Mouse (Mus musculus): ENCODE data around the gene Prss16. TPM values are rescaled to one million over a fixed set of nuclear protein-coding genes. Genes with fewer than 3 reads are reported as not detected.

The Prss16 gene
- polyA plus RNA-seq, 2 experiments = 0.51 to 1.1 TPM

- ATAC-seq (ENCODE audit: low FRiP score, low read depth) (no peak), DNase-seq (ENCODE audit: low spot score) (no peak)
- Histone ChIP-seq H3K27ac (replicated peaks; ENCODE audit: low read depth, low read length) (peak overlapping the region; percentile 75), H3K9ac (ENCODE audit: low read depth, low read length, severe bottlenecking) (peak overlapping the region; percentile 57), H3K9me3 (ENCODE audit: control insufficient read depth, low read length) (no peaks in the 10 kb centered on the region), H3K36me3 (ENCODE audit: control insufficient read depth, insufficient read depth, low read length) (no peaks in the 10 kb centered on the region), H3K4me3 (replicated peaks; ENCODE audit: low read length) (peak overlapping the region; percentile 40), H3K4me2 (replicated peaks; ENCODE audit: low read depth, low read length, severe bottlenecking) (peak overlapping the region; percentile 56), H3K27me3 (ENCODE audit: control insufficient read depth, insufficient read depth, low read length) (no peaks in the 10 kb centered on the region), H3K4me1 (ENCODE audit: control insufficient read depth, insufficient read depth, low read length) (peaks cover 8% of the 10 kb centered on the region)
- WGBS = 2% methylated on average over 9 of the region's 14 CpGs
- no peak for TF ChIP-seq POLR2A (IDR thresholded peaks at IDR 0.05; ENCODE audit: borderline replicate concordance, extremely low read depth, insufficient read depth, insufficient read length)
Measured at GRCm38 (mm10) chr13:22034443-22035266, 25.1 kb upstream of the Prss16 start.

DNA sequence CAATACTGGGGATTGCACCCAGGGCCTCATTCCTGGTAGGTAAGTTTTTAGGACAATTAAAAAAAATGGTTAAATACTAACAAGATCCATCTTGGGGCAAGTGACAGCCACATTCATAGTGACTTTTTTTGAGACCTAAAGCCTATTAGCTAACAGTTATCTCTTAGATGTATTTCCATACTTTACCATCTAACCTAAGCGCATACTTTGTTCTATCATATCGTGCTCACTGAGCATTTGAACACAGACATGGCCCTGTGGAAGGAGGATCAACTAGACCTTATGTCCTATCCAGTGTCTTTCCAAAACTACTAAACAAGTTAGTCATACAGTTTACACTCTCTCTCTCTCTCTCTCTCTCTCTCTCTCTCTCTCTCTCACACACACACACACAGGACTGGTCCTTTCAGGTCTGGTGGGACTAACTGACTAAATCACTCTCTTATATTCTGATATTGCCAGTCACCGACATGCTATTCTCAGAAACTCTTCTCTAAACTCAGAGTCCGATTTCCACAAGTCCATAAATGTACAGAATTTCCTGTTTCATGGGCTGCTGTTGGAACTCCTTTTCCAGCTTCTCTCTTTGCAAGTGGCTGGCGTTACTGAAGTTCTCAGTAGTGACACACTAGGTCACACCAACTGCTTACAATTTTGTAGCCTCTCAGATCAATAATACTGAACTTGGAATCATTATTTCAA, 24.4 kb upstream of the Prss16 start:
- ATAC-seq (ENCODE audit: low FRiP score, low read depth) = no peak
- 40% methylated on average over 5 of the region's 5 CpGs for WGBS

DNA sequence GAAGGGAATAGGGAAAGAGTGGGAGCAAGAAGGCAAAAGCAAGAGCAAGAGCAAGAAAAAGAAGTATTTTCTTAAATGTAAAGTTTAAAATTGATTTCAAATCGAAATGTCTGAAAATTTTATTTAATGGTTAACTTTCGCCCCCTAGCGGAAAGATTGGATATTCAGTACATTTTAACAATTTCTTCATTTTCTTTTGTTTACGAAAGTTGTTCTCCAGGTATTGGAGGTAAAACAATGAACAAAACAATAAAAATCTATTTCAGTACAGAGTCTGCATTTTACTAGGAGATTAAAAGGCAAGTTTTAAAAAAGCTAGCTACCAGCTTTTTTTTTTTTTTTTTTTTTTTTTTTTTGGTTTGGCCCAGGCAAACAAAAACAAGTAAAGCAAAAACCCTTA, 21.0 kb upstream of the Prss16 start:
- WGBS = 14% methylated on average over 4 of the region's 4 CpGs
- Histone ChIP-seq H3K4me2 (replicated peaks; ENCODE audit: low read depth, low read length, severe bottlenecking) (no peak overlapping the region), H3K27ac (replicated peaks; ENCODE audit: low read depth, low read length) (no peak overlapping the region), H3K4me1 (ENCODE audit: control insufficient read depth, insufficient read depth, low read length) (peaks cover 6% of the 10 kb centered on the region; the same call in 1 of the 2 replicates), H3K36me3 (ENCODE audit: control insufficient read depth, insufficient read depth, low read length) (no peaks in the 10 kb centered on the region), H3K4me3 (replicated peaks; ENCODE audit: low read length) (no peak overlapping the region), H3K27me3 (ENCODE audit: control insufficient read depth, insufficient read depth, low read length) (no peaks in the 10 kb centered on the region), H3K9ac (ENCODE audit: low read depth, low read length, severe bottlenecking) (no peak overlapping the region), H3K9me3 (ENCODE audit: control insufficient read depth, low read length) (no peaks in the 10 kb centered on the region)
- DNase-seq (ENCODE audit: low spot score) (peak; percentile 83), ATAC-seq (ENCODE audit: low FRiP score, low read depth) (no peak)
- TF ChIP-seq POLR2A (IDR thresholded peaks at IDR 0.05; ENCODE audit: borderline replicate concordance, extremely low read depth, insufficient read depth, insufficient read length) = no peak

More for the DNA sequence above, 24.4 kb upstream of the Prss16 start:
- Histone ChIP-seq H3K9me3 (ENCODE audit: control insufficient read depth, low read length) (no peaks in the 10 kb centered on the region), H3K36me3 (ENCODE audit: control insufficient read depth, insufficient read depth, low read length) (no peaks in the 10 kb centered on the region), H3K27ac (replicated peaks; ENCODE audit: low read depth, low read length) (peak overlapping the region; percentile 75; the same call in 1 of the 2 replicates), H3K27me3 (ENCODE audit: control insufficient read depth, insufficient read depth, low read length) (no peaks in the 10 kb centered on the region), H3K4me3 (replicated peaks; ENCODE audit: low read length) (peak overlapping the region; percentile 40), H3K4me2 (replicated peaks; ENCODE audit: low read depth, low read length, severe bottlenecking) (peak overlapping the region; percentile 56), H3K9ac (ENCODE audit: low read depth, low read length, severe bottlenecking) (peak overlapping the region; percentile 57), H3K4me1 (ENCODE audit: control insufficient read depth, insufficient read depth, low read length) (peaks cover 8% of the 10 kb centered on the region)
- no peak for DNase-seq (ENCODE audit: low spot score)
- no peak for TF ChIP-seq POLR2A (IDR thresholded peaks at IDR 0.05; ENCODE audit: borderline replicate concordance, extremely low read depth, insufficient read depth, insufficient read length)

DNA sequence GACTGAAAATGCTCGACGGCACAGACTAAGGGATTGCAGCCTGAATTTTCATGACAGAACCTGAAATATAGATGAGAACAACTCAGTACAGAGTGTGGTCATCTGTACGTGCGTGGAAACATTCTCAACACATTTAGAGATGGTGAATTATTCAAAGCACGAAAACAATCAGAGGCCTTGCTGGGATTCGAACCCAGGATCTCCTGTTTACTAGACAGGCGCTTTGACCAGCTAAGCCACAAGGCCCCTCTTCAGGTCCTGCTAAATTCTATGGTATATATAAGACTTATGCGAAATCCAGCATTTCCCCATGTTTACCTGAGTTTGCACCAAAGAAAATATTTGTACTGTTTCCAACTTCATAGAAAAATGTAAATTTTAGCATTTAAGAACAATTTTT, 20.4 kb upstream of the Prss16 start:
- Histone ChIP-seq H3K4me1 (ENCODE audit: control insufficient read depth, insufficient read depth, low read length) (peaks cover 6% of the 10 kb centered on the region; the same call in 1 of the 2 replicates), H3K4me2 (replicated peaks; ENCODE audit: low read depth, low read length, severe bottlenecking) (no peak overlapping the region), H3K36me3 (ENCODE audit: control insufficient read depth, insufficient read depth, low read length) (no peaks in the 10 kb centered on the region), H3K9ac (ENCODE audit: low read depth, low read length, severe bottlenecking) (no peak overlapping the region), H3K27ac (replicated peaks; ENCODE audit: low read depth, low read length) (no peak overlapping the region), H3K4me3 (replicated peaks; ENCODE audit: low read length) (no peak overlapping the region), H3K9me3 (ENCODE audit: control insufficient read depth, low read length) (no peaks in the 10 kb centered on the region), H3K27me3 (ENCODE audit: control insufficient read depth, insufficient read depth, low read length) (no peaks in the 10 kb centered on the region)
- WGBS = 43% methylated on average over 8 of the region's 8 CpGs
- ATAC-seq (ENCODE audit: low FRiP score, low read depth) = no peak
- no peak for TF ChIP-seq POLR2A (IDR thresholded peaks at IDR 0.05; ENCODE audit: borderline replicate concordance, extremely low read depth, insufficient read depth, insufficient read length)
- DNase-seq (ENCODE audit: low spot score) = no peak

DNA sequence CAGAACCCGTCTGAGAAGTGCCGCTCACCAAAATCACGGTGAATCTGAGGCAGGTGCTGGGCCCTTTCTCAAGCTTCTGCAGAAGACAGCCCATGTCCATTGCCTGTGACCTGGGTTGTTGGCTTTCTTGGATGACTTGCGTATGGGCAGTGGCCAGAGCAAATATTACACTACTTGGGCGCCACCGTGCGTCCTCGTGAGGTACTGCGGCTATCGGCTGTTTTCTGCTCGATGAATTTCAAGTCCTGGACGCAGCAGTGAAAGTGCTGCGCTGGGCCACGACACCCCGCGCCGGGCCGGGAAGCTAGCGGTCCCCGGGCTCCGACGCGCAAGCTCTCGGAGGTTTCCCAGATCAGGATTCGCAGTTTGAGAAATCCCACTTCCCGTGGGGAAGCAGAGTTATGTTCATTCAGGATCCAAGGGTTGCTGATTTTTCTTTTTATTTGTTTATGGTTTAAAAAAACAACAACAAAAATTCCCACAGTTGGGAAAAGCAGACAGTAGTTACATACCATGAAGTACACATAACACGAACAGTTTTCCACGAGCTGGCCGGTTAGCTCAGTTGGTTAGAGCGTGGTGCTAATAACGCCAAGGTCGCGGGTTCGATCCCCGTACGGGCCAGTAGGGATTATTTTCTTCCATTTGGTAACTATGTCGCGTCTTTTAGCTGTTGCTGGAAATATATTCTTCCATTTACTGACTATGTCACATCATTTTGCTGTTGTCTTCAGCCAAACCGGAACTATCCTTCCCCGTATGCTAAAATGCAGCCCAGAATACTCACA, 19.3 kb upstream of the Prss16 start:
- Histone ChIP-seq H3K9me3 (ENCODE audit: control insufficient read depth, low read length) (no peaks in the 10 kb centered on the region), H3K4me2 (replicated peaks; ENCODE audit: low read depth, low read length, severe bottlenecking) (peak overlapping the region; percentile 52), H3K4me1 (ENCODE audit: control insufficient read depth, insufficient read depth, low read length) (no peaks in the 10 kb centered on the region), H3K9ac (ENCODE audit: low read depth, low read length, severe bottlenecking) (peak overlapping the region; percentile 58), H3K27ac (replicated peaks; ENCODE audit: low read depth, low read length) (peak overlapping the region; percentile 75), H3K36me3 (ENCODE audit: control insufficient read depth, insufficient read depth, low read length) (no peaks in the 10 kb centered on the region), H3K27me3 (ENCODE audit: control insufficient read depth, insufficient read depth, low read length) (no peaks in the 10 kb centered on the region), H3K4me3 (replicated peaks; ENCODE audit: low read length) (peak overlapping the region; percentile 46)
- ATAC-seq (ENCODE audit: low FRiP score, low read depth) = peak; percentile 79
- TF ChIP-seq POLR2A (IDR thresholded peaks at IDR 0.05; ENCODE audit: borderline replicate concordance, extremely low read depth, insufficient read depth, insufficient read length) = no peak
- DNase-seq (ENCODE audit: low spot score) = peak; percentile 93
- under 1% methylated on average over 40 of the region's 40 CpGs for WGBS
